Mouse (Mus musculus): ENCODE measurements around the gene Atl3.

DNA sequence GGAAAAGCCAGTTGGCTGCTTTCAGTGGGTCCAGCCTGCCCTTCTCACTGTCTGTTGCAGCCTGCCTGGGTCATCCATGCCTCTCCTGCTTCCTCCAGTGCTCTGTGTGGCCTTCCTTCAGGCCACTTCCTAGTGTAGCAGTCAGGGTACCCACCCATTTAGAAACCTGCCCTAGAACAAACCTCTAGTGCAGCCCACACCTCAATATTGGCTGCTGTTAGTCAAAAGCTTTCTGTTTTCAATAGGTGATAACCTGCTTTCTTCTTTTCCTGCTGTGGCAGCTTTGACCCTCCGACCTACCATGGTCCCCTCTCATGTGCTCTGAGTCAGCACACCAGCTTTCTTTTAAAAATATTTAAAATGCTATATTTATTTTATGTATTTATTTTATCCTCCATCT lies 70.6 kb downstream of the Atl3 start:
- TF ChIP-seq CTCF (IDR thresholded peaks at IDR 0.05; ENCODE audit: control insufficient read depth, insufficient read depth, insufficient read length) (no peak), USF1 (IDR thresholded peaks at IDR 0.05; ENCODE audit: low read depth) (no peak)

Measured in C2C12 (cell line).